Mouse (Mus musculus): ENCODE data around the gene Clmn. TPM values are rescaled to one million over a fixed set of nuclear protein-coding genes. Genes with fewer than 3 reads are reported as not detected.

Clmn gene
- 35.1 TPM for polyA plus RNA-seq (2014; fragmentation: Illumina TruSeq; extraction: RNeasy Lipid Tissue Mini Kit (QIAGEN cat#74804); ENCODE audit: low read depth, low replicate concordance)

GRCm38 (mm10) chr12:104864439-104865165 lies at the start of gene Clmn:
TSS of gene Clmn (minus strand) at chr12:104865076.

GRCm38 (mm10) chr12:104751814-104752765 lies 112.8 kb downstream of the Clmn start, which contains the start of gene Dicer1:
TSS of gene Dicer1 (minus strand) at chr12:104751952.

Other genes with a start within 250 kb of the Clmn start
- 18.3 TPM for gene Dicer1, start 113.1 kb downstream of the Clmn start, polyA plus RNA-seq (2014; fragmentation: Illumina TruSeq; extraction: RNeasy Lipid Tissue Mini Kit (QIAGEN cat#74804); ENCODE audit: low read depth, low replicate concordance)
- gene Syne3, start 144.7 kb upstream of the Clmn start, polyA plus RNA-seq (2014; fragmentation: Illumina TruSeq; extraction: RNeasy Lipid Tissue Mini Kit (QIAGEN cat#74804); ENCODE audit: low read depth, low replicate concordance), result 4.2 TPM
- 31.5 TPM for gene Glrx5, start 167.6 kb upstream of the Clmn start, polyA plus RNA-seq (2014; fragmentation: Illumina TruSeq; extraction: RNeasy Lipid Tissue Mini Kit (QIAGEN cat#74804); ENCODE audit: low read depth, low replicate concordance)